Mouse (Mus musculus) layer of hippocampus, adult 2 months (tissue): ENCODE results near the gene Minar1. TPM values are rescaled to one million over a fixed set of nuclear protein-coding genes. Genes with fewer than 3 reads are reported as not detected.
A peak's percentile ranks its signal among the peaks of the same experiment; 100 is the strongest.

ENCODE experiments used
- DNase-seq, 2 experiments: peaks; one replicate each; pipeline ENCODE4 v3.0.0; 2022; ENCODE audit warnings: low spot score in 2 of 2
- H3K27ac ChIP-seq: fragments of 200-600 bp; 2 replicates; pipeline ENCODE4 v1.8.1; 2022
- H3K4me3 ChIP-seq: fragments of 200-600 bp; 2 replicates; pipeline ENCODE4 v1.8.1; 2022; ENCODE audit warnings: mild to moderate bottlenecking
- CTCF ChIP-seq: fragments of 200-600 bp; conservative IDR thresholded peaks from 2 replicates; pipeline ENCODE4 v1.8.1; 2022; ENCODE audit warnings: antibody characterized with exemption, mild to moderate bottlenecking, moderate library complexity
- long read RNA-seq, 2 experiments: library from polyadenylated mRNA; stranded (forward); transcript quantifications; one replicate each; pipeline ENCODE4 v2.0.0; 2021; ENCODE audit warnings: borderline mapping rate in 2 of 2
- total RNA-seq, 2 experiments: library from RNA; stranded (reverse); gene quantifications; 2 replicates each; pipeline ENCODE4 v1.2.3; 2021

Gene Minar1
- total RNA-seq, result 1 to 10 TPM; 2.9 to 3.2 TPM
- long read RNA-seq, experiment 1, partial matches to known transcripts, result 0 of 1 reads
- long read RNA-seq, experiment 1, other reads (novel, unspliced or antisense), result 1 of 1 reads
- long read RNA-seq, experiment 2, result 0 reads

DNA sequence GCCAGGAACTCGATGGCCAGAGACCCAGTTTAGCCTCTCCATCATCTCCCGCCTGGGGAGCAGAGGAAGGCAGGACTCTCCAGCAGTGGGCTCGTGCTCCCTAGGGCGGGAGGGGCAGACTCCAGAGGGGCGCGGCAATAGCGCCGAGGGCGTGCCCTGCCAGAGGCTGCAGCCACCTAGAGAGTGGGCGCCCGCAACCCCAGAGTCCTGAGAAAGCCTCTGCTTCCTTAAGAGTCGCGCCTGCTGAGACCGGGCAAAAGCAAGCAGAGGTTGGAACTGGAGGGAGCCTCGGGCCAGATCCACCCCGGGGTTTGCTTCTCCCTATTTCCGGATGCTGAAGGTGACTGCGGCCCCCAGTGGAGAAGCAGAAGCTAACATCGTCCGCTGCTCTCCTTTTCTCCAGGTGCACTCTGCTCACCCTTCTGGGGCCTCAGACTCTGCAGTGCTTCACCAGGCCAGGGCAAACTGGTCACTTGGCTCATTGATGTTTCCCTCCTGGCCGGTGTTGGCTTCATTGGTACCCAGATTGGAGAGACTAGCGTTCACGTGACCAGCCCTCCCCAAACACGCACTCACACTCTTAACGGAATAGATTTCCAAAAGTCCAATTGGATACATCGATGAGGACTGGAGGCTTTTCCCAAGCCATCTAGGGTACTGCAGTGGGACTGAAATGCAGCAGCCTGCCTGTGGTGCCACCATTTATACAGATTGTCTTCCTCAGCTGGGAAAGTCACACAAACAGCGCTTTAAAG is at the start of gene Minar1:
TSS of gene Minar1 (minus strand) at position 120 of the 755 bp plus-strand sequence.
- TF ChIP-seq CTCF, result peak; percentile 56
- no peak for DNase-seq
- H3K27ac ChIP-seq, result no peak within 1 kb of the TSS
- H3K4me3 ChIP-seq, result peak within 1 kb of the TSS; percentile 41

DNA sequence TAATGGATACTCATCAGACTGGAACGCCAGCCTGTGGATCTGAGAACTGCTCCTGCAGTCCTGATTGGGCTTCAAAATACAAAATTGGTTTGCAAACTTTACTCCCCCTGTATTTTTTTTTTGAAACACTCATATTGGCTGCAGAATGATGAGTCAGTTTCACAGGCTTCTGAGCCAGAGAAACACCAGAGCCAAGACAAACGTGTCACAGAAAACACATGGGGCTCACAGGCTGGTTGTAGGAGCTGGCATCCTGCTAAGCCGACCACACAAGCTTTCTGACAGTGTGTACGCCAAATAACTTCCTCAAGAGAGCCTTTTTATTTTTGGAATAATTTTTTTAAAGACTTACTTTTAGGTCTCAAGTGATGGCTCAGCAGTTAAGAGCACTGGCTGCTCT is 47.0 kb upstream of the Minar1 start:
- Histone ChIP-seq H3K27ac (no peak overlapping the region), H3K4me3 (no peak overlapping the region)
- DNase-seq, result peak; percentile 53 to 65
- TF ChIP-seq CTCF, result no peak

DNA sequence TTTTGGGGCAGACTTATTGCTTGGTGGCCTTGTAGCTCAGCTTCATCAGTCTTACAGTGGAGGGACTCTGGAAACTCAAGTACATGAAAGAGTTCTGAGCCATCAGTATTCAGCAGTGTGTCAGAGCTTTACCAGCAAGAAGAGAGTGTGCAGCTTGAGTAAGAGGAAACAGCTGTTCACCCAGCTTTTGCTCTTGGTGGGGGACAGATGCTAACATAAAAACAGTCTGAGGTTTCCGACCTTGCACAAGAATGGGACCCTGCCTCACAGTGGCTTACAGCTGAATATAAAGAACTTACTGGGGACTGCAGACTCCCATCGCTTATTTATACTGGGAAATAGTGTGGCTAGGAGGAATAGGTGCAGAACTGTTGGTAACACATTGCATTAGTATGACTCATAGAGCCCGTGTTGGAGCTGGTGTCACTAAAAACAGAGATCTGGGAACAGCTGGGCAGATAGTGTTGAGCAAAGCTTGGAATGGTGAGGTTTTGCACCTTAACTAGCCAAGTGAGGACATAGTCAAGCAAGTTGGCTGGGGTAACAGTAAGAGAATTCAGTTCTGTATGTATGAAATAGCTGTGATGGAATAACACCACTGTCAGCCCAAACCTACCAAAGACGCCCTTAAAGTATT is 44.5 kb upstream of the Minar1 start:
- TF ChIP-seq CTCF, result no peak
- DNase-seq, result no peak
- Histone ChIP-seq H3K4me3 (no peak overlapping the region), H3K27ac (no peak overlapping the region)

DNA sequence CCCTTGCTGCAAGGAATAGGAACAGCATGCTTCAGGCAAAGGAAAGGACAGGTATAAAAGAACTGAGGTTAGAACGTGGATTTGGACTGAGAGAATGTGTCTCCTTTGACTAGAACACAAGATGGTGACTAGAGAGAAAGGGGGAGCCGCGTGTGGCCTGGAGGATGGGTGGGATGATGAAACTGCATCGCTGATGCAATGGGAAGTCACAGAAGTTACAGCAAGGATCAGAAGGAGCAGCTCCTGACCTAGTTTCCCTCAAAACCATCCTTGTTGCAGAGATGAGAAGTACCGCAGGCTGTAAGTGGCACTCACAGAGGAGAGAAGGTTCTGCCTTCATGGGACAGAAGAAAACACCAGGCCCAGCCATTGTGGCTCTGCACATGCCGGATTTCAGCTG is 28.0 kb upstream of the Minar1 start:
- Histone ChIP-seq H3K27ac (no peak overlapping the region), H3K4me3 (no peak overlapping the region)
- no peak for DNase-seq
- TF ChIP-seq CTCF, result no peak

DNA sequence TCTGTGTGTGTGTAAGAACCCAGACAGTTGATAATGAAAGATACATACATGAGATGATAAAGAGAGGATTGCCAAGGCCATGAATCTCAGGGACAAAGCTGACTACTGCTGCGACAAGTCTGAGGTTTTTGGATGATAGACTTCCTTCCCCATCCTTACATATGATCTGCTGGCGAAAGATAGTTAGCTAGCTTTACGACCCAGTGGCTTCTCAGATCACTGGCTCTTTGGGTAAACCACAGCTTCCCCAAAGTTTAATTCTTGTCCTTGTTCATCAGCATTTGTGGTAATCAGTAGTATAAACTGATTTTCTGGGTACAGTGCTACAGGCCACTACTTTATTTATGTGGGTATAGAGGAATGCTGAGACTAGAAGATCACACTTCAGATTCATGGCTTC is 14.5 kb upstream of the Minar1 start:
- no peak overlapping the region for H3K4me3 ChIP-seq
- no peak for DNase-seq
- TF ChIP-seq CTCF, result no peak
- no peak overlapping the region for H3K27ac ChIP-seq

DNA sequence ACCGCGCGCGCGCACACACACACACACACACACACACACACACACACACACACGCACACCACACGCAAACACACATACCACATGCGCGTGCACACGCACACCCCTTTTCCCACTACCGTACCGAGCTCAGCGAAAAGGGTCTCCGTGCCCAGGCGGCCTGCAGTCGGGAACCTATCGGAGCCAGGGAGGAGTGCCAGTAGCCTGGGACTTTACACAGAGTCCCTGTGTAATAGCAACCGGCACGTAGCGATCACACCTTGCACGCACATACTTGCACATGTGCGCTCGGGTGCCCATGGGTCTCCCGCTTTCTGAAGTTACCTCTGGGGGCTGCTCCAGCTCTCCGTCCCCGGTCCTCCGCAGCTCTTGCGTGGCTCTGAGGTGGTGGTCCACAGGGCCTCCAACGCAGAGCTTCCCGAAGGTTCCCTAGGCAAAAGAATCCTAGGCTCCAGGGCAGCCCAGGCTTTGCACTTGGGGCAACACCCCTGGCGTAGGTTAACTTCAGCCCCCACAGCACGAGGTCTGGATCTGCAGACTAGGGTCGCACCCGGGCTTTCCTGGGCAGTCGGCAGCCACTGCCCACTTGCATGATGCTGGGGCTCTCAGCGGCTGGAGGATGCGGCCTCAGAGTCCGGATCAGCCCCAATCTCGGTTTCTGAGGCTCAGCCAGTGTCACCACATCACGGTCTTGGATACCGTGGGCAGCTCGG is 474 bp downstream of the Minar1 start:
- no peak for DNase-seq
- Histone ChIP-seq H3K27ac (no peak overlapping the region), H3K4me3 (peak overlapping the region; percentile 41)
- TF ChIP-seq CTCF, result no peak

DNA sequence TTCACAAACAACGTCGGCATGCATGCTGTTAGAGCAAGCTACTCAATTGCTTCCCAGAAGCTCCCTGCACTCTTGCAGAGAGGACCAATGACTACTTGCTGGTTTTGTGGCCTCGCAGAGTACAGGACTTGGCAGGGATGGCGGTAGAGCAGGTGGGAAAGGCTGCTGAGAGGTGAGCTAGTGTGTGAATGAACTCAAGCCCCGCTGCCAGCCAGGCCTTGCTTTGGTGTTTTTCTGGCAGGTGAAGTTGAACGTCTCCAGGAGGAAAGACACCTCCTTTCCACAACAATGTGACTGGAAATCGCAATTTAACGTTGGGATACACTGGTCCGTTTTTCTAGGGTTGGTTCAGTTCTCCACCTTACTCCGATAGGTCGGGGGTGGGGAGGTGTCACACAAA is 1.2 kb downstream of the Minar1 start:
- Histone ChIP-seq H3K4me3 (no peak overlapping the region), H3K27ac (no peak overlapping the region)
- no peak for DNase-seq
- TF ChIP-seq CTCF, result no peak

DNA sequence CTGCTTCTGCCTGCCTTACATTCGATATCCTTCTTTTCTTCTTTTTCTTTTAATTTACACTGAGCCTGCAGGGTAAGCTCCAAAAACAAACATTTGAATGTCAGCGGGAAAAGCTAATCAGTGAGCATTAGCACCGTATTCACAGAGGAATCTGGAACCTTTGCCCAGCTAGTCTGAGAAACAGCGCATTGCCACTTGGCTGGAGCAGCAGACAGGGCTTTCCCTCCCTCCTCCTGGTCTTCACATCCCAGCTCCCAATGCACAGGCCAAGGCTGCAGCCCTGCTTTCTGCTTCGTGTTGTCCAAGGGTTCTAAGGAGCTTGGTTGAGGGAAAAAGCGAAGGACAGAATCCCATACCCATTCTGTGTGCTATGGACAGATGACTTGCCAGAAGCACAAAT is 2.6 kb downstream of the Minar1 start:
- no peak for TF ChIP-seq CTCF
- Histone ChIP-seq H3K27ac (no peak overlapping the region), H3K4me3 (no peak overlapping the region)
- DNase-seq, result no peak

DNA sequence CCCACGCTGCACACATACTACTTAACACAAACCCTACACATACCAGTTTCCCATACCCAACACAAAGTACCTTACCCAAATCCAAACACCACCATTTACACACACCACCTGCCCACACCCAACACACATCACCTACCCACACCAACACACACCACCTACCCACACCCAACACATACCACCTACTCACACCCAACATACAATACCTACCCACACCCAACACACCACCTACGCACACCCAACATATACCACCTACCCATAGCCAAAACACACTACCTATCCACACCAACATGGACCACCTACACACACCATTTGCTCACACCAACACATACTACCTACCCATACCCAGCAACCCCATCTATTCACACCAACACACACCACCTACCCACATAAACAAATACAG is 6.0 kb downstream of the Minar1 start:
- TF ChIP-seq CTCF, result no peak
- DNase-seq, result no peak
- Histone ChIP-seq H3K4me3 (no peak overlapping the region), H3K27ac (no peak overlapping the region)

DNA sequence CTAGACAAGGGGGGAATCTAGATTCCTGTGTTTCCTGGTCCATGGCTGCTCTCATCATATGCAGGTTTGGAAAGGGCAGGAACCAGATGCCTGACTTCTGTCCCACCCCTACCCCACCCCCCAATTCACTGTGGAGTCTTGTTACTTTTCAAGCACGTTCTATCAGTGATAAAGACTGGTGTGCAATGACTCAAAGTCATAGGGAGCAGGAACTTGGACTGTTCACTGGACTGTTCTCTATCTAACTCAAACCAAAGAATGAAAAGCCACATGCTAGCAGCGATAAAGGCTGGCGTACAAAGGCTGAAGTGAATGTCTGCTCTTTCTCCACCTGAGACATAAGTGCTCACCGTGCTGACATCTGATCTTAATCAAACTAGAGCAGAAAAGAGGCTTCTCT is 12.3 kb downstream of the Minar1 start:
- Histone ChIP-seq H3K4me3 (no peak overlapping the region), H3K27ac (no peak overlapping the region)
- TF ChIP-seq CTCF, result no peak
- DNase-seq, result no peak

DNA sequence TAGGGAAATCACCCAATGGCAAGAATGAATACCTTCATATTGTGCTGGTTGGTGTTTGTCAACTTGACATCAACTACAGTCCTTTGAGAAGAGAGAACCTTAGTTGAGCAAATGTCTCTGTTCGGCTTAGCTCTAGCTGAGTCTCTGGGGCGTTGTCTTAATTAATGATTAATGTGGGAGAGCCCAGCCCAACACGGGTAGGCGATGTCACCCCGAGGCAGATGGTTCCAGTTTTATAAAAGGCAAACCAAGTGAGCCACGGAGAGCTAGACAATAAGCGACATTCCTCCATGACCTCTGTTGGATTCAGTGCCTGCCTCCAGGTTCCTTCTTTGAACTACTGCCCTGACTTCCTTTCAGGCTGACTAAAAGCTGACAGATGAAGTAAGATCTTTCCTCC is 15.6 kb downstream of the Minar1 start:
- no peak for TF ChIP-seq CTCF
- Histone ChIP-seq H3K27ac (no peak overlapping the region), H3K4me3 (no peak overlapping the region)
- DNase-seq, result no peak

DNA sequence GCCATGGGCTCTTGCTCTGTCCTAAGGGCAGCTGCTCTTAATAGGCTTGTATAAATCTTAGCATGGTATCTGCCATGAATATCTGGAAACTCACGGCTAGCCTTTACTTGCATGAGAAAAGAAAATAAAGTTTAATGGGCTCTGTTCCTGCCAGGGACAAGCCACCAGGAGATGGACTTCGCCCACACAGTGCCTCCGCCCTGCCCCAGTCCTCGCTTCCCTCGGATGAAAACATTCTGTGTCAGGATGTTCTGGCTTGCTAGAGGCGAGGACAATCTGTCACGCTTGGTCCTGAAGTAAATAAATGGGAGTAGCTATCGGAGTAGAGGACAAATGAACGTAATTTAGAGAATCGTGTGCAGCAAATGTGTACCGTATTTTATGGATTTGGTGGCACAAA is 16.7 kb downstream of the Minar1 start:
- no peak overlapping the region for H3K4me3 ChIP-seq
- DNase-seq, result no peak
- no peak overlapping the region for H3K27ac ChIP-seq
- no peak for TF ChIP-seq CTCF

DNA sequence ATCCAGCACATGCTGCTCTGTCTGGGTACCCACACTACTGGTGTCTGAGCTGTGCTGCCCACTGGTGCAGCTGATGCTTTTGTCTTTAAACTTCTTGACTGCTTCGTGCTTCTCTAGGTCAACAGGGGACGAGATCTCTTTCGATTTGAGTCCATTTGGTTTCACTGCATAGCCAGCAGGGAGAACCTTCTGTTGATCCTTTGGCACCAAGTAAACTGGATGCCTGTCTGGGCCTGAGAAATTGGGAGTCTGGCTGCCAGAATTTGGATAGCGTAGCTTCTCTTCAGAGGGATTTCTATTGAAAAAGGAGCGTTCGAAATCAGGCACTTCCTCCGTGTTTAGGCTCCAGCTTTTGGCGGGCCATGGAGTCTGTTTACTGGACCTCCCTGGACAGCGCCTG is 21.0 kb downstream of the Minar1 start:
- Histone ChIP-seq H3K4me3 (no peak overlapping the region), H3K27ac (no peak overlapping the region)
- no peak for TF ChIP-seq CTCF
- DNase-seq, result no peak

DNA sequence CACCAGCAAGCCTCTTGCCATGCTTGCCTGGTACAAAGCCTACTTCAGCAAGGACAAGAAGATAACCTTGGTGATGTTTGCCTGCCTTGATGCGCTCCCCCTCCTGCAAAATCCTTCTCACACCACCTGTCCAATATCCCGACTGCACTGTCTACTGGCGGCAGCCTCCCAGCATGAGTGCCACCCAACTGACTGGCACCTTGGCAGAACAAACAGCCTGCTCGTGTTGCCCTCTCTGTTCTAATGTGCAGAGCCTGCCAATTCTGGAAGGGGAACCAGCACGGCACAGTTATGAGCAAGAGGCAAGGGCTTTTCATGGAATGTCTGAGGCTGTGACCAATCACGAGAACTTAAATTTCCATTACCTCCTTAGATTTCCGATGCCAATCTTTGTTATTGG is 22.2 kb downstream of the Minar1 start:
- DNase-seq, result no peak
- no peak overlapping the region for H3K27ac ChIP-seq
- no peak for TF ChIP-seq CTCF
- no peak overlapping the region for H3K4me3 ChIP-seq
